Mouse (Mus musculus) natural killer cell, adult 2 months (primary cell): ENCODE results near the gene Fdxacb1.

ENCODE experiments used
- DNase-seq, 2 experiments: peaks; one replicate each; pipeline ENCODE4 v3.0.0; 2022; ENCODE audit warnings: low spot score in 2 of 2

The Fdxacb1 gene

DNA sequence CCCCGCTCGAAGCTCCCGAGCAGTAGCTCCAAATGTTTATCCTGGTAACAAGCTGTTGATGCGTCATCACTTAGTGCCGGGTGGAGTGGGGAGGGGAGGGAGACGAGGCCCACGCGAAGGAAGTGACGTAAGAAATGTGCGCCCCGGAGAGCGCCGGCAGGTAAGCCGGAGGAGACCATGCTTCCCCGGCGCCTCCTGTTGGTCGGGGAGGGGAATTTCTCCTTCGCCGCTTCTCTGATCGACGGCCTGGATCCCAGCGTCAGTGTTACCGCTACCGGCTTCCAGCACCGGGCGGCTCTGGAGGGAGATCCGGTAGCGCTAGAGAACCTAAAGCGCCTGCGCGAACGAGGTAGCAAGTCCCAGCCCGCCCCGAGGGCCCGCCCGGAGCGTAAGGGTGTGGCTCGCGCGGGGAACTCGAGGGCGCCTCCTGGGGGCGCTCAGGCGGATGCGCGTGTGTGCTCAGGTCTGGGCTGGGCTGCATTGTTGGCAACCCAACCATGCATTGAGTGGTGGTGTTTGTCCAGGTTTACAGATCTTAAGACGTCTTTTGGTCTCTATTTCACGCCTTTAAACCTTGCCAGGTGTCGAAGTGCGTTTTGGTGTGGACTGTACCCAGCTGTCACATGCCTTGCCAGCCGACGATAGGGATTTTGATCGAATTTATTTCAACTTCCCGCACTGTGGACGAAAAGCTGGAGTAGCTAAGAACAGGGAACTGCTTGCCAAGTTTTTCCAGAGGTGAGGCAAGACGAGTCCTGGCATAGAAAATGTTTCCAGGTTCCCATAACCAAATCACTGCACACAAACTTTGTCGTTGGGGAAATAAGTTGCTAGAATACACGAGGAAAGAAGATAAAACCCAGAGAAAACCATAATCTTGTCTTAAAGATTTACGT is at the start of gene Fdxacb1:
Gene Fdxacb1 (plus strand): TSS at position 130 of the 896 bp plus-strand sequence.
- peak; percentile 96 to 97 for DNase-seq

DNA sequence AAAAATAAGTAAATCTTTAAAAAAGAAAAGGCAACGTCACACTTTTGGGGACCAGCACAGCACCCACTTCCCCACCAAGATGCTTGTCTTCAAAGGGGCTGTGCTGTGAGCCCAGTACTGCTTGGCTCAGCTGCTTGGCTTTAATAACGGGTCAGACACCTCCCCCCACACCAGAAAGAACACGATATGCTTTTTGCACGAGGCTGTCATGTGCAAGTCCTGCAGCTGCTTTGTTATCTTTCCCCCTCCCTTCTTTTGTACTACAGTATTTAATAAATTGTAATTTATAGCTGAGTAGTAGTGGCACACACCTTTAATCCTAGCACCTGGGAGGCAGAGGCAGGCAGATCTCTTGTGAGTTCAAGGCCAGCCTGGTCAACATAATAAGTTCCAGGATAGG is 49.2 kb upstream of the Fdxacb1 start:
- no peak for DNase-seq

DNA sequence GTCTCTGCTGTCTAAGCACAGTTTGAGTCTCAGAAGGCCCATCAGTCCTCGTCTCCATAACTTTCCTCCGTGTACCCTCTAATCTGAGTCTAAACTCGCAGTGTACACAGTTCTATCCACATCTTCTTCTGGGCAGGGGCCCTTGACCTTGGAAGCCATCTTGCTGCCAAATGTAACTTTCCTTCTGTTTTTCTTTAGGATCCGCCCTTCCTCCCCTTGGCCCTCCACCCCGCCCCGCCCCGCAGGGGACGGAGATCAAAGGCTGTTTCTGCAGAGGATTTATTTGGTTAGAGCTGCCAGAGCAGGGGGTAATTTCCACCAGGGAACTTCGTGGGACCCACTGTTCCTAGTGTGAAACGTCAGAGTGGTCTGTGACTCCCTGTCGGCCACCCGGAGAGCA is 47.0 kb upstream of the Fdxacb1 start:
- no peak for DNase-seq

DNA sequence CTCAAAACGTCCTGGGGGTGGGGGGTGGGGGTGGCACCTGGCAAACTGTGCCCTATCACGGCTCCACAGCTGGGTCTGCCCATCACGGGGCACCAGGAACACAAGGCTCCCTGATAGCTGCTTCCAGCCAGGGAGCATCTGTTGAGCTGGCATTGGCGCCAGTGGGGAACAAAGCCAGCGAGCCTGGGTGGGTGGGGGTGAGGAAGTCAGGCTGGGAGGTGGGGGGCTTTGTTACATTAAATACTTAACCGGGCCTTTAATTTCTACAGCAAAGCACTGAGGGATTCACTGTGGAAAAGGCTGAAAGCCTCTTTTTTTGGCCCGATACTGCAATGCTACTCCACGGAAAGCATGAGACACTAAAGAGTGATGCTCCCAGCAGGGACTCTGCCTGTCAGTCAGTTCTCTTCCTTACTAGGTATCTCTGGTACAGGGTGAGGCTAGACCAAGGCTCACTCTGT is 45.6 kb upstream of the Fdxacb1 start:
- DNase-seq: no peak

DNA sequence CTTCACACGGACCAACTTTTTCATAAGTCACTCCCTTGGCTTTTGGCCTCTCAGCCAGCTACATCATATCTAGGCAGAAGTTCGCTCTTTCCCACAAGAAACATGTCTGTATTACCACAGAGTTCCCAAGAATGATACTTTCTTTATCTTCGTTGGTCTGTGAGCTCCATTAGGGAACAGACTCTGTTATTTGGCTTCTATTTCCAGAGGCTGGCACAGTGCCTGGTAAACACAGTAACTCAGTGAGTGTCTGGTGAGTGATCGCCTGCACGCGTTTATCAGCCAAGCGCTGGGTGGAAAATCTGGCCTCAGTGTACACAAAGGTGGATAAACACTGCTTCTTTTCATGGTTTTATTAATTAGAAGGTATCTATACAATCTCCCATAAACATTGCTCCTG is 44.6 kb upstream of the Fdxacb1 start:
- DNase-seq: no peak

DNA sequence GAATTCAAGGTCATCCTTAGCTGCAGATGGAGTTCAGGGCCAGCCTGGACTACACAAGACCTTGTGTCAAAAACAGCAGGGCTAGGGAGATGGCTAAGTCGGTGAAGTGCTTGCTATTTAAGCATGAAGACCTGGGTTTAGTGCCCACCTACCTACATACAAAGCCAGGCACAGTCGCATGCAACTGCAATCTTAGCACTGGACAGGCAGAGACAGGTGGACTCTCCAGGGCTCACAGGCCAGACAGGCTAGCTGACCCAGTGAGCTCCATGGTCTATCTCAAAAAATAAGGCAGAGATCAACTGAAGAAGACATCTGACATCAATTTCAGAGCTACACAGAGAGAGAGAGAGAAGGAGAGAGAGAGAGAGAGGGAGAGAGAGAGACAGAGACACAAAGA is 43.9 kb upstream of the Fdxacb1 start:
- no peak for DNase-seq

DNA sequence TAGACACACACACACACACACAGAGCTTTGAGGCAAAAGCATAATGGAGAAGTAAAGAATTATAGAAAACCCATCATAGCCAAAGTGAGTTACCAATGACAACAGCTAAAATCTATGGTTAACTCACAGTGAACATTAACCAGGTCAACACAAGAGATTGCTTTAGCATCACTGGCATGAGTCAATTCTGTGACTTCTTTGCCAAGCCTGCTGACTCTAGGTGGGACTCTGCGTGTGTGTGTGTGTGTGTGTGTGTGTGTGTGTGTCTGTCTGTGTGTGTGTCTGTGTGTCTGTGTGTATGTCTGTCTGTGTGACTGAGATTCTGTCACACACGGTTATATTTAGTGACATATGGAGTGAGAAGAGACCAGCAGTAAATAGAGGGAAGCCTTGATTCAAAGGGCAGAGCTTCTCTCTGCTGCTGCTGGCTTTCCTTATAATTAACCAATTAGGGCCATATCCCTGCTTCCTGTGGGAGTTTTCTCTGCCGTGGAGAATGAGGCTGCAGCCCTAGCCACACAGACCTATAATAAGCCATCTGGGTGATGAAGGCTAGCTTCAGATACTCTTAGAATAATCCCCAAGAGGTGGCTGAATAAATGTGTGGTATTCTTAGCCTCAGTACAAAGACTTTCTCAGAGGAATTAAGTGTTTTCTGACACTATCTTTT is 43.2 kb upstream of the Fdxacb1 start:
- no peak for DNase-seq

DNA sequence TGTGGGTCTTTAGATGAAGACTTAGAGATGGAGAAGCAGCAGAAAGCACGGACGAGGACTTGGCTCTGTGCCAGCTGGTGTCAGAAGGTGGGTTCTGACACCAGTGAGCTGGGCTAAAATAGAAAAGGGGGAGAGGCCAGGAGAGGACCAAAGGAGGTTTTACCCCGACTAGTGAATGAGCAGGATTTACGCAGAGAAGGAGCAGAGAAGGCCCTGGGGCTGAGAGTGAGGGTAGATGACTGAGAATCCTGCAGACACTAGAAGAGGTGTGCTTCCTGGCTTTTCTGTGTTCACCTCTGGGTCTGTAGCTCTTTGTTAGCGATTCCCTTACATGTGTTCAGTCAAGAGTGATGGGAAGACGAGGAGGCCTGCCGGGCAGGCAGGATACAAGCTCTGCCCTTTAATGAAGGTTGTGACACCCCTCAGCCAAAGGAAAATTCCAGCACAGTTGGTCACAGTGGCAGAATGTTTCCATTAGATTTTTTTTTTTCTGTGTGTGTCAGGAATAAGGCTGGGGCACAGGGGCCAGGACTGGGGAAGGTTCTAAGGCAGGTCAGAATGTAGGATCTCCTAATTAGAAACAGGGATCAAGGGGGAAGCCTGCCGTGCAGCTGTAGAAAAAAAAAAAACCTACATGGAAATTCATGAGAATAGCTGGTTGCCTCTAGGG is 42.0 kb upstream of the Fdxacb1 start:
- no peak for DNase-seq

DNA sequence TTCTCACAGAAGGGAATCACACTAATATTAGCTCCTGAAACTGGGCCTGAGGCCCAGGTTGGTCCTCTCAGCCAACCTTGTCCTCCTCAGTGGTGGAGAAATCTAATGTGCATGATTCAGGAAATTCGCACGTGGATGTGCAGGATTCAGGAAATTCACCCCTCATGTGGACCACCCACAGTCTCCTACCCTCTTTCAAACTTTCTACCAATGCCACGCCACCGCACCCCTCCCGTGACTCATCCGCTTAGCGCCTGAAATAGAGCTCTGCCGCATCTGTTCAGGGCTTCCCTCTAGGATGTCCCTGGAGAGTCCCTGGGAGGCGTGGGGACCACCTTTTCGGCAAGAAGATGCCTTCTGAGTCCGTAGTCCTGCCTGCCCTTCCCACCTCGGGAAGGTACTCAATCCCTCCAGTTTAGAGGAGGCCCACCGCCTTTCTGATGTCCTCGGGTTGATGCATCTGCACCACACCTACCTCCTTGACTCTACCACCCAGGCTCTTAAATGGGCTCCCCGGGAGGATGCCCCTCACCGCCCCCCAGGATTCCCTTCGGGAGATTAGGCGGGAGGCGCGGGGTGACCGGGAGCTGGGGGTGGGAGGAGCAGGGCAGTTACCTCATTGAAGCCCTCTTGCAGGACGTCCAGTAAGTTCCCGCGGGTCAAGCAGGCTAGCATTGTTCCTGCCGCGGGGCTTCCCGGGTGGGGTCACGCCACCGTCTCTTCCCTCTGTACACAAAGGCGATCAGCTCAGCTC is 40.7 kb upstream of the Fdxacb1 start:
- no peak for DNase-seq

DNA sequence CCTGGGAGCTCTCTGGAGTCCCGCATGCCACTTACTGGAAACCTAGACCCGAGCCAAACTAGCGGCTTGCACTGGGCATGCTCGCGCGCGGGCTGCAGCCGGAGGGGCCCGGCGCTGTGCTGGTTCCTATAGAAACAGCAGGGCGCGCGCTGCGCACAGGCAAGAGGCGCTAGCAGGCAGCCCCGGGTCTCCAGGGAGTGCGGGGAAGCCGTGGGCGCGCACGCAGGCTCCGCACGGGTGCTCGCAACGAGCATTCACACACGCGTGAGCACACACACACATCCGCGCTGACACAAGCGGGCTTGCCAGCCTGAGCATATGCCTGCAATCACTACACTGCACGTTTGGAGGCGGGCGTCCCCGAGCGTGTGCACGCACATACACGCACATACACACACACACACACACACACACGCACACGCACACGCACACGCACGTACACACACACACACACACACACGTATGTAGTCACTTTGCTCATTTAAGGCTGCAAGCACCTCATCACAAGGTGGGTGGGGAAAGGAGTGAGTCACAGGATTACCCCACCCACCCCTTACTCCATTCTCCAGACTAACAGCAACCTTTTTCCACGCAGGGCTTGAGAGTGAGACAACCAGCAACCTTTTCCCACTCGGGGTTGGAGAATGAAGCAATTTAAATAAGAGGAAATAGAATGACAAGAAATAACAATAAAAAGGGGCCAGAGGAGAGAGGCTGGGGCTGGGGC is 39.9 kb upstream of the Fdxacb1 start:
- DNase-seq: peak; percentile 14 to 39

DNA sequence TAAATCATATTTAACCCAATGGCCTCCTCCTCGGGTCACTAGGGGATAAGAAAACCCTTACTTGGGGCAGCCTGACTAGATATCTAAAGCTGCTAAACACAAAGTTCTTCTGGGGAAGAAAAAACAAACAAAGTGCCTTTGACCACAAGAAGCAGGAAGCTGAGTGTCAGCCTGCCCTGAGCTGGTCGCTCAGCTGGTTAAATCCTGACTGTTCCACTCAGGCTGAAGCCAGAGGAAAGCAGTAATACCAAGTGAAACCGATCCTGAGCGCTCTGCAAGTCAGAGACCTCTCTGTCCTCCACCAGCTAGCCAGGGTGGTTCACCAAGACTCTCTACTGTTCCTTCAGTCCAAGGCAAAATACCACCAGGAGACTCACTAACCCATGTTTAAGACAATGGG is 38.4 kb upstream of the Fdxacb1 start:
- no peak for DNase-seq

DNA sequence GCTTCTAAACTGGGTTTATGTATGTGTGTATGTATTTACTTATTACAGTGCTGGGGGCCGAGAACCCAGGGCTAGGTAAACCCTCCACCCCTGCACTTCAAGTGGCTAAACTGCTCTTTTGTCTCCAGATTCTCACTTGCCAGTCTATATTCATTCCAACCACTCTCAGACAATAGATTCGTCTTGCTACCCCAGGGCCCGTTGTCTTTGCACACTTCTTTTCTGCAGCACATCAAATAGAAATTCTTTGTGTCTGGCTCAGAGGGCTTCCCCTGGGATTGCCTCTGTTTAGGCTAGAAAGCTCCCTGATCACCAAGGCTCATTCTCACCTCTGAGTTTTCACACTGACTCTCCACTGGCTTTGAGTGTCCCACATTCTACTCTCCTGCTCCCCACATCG is 35.5 kb upstream of the Fdxacb1 start:
- DNase-seq: peak in 1 of 2 experiments; percentile 2

DNA sequence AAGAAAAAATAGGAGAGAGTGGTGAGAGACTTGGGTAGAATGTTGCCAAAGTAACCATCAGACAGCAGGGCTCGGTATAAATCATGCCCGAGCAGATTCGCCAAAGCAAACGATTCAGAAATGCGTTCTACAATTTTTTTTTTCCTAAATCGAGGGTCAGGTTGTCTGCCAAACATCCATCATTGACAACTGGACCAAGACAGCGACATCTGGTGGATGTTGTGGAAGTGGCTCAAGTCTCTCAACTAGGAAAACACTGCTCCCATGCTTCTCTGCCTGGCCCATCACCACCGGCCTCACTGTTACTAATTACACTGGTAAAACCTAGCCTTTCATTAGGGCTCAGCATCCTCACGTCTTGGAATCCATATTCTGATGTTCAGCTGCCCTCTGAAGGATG is 33.0 kb upstream of the Fdxacb1 start:
- DNase-seq: peak; percentile 23 to 28

DNA sequence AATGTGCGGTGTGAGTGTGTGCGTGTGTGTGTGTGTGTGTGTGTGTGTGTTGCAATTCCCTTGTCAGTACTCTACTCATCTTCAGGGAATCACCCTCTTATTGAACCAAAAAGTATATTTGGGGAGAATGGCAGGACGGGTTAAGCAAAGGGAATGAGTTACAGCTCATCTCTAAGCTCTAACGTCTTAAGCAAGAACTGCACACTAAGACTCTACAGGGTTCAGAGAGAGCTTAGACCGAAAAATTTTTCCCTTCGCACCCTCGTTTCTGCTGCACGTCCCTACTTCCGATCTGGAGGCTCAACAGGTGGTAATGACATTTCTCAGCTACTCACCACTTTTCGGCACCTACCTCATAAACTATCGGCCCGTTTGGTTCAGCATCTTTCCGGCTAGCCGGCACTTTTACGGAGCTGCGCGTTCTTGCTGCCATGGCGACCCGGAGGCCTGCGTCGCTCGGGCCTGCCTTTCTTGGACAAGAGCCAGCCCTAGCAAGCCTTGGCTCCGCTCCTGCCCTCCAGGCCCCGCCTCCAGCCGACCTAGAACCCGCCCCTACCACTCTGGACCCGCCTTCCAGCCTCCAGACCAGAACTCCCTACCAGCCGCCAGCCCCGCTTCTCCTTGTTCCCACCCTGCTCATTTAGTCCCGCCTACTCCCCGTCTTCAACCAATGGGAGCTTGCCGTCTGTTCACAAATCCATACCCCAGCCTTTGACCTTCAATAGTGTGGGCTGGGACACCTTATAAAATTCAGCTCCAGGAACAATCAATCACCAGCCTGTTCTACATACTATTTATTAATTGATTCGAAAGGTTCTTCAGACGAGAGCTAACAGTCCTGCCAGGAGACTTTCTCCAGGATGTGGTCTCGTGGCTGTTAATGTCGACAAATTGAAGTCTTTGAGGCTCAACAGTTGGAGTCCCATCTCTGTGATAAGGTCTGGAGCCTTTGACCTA is 28.8 kb upstream of the Fdxacb1 start, which contains the start of gene Dixdc1:
Gene Dixdc1 (minus strand): TSS at position 604 of the 957 bp plus-strand sequence.
- peak; percentile 79 to 80 for DNase-seq

DNA sequence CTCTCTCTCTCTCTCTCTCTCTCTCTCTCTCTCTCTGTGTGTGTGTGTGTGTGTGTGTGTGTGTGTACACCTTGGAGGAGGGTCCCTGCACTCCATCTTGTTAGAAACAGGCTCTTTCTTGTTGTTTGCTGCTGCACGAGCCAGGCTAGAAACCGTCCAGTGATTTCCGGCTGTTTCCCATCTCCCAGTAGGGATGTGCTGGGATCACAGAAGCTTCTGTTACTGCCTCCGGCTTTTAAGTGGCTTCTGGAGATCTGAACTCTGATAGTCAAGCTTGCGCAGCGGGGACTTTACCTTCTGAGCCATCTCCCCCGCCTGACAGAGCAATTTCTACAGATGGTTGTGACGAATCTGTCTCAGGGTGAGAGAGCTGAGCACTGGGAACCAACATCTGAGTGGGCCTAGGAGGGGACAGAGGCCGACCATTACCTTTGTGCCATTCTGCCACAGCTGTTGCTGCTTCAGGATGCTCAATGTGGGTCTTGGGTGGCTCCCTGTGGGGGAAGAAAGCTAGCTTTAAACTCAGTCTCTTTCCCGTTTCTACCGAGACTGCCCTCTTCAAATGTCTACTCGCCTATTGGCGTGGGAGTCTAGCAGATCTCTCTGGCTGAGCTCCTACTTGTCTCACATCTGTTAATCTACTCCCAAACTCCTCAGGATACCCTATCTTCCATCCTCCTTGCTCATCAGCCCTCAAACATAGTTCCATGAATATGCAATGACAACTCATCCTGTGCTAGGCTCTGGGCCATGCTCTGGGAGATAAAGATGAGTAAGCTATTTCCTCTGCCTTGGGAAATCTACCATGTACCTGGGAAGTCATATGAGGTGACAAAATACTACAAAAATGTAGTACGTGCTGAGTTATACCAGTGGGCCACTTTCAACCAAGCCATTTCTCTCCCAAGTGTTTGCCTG is 26.9 kb upstream of the Fdxacb1 start:
- no peak for DNase-seq

DNA sequence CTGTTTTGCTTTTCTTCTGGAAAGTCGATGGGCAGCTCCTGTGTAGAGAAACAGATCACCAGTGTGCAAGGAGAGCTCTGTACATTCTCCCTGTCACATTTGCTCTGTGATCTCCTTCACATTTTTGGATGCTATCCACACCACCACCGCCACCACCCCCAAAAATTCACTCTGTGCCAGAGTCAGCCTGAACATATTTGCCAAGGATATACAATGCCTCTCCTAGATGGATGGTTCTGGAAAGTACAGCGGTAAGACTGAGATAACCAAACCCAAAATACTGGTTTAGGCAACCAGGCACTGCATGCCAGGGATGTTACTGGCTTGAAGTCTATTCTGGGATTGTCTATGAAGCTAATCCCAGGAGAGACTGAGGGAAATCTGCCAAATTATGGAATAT is 25.8 kb upstream of the Fdxacb1 start:
- no peak for DNase-seq

DNA sequence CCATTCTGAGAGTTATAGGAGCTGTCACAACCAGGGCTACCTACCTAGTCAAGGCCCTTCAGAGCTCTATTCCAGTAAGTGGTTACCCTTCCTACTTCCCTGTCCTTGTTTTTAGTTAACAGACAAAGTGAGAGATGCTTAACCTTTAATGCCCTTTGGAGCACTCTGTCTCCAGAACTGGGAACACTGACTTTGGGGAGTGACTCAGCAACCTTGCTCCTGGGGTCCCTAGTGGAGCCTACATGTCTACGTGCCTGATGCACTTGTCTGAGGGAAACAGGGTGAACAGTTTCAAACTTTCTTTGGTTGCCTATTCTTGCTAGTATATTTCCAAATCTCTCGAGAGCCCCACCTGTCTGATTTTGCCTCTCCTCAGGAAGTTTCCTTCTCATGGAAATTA is 25.3 kb upstream of the Fdxacb1 start:
- no peak for DNase-seq

DNA sequence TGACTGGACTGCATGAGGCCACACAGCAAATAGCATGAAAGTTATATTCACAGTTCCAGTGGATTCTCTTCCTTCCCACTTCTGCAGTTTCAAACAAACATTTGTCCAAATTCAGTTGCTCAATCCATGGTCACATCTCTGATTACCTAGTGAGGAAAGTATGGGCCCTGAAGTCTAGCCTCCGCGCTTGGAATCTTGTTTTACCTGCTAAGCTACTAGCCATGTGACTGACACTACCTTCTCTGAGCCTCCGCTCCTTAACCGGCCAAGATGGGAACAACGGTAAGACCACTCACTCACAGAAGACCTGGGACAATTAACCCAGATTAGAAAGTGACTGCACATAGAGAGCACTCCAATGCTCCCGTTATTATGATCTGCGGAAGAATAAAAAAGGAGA is 22.2 kb upstream of the Fdxacb1 start:
- DNase-seq: no peak

DNA sequence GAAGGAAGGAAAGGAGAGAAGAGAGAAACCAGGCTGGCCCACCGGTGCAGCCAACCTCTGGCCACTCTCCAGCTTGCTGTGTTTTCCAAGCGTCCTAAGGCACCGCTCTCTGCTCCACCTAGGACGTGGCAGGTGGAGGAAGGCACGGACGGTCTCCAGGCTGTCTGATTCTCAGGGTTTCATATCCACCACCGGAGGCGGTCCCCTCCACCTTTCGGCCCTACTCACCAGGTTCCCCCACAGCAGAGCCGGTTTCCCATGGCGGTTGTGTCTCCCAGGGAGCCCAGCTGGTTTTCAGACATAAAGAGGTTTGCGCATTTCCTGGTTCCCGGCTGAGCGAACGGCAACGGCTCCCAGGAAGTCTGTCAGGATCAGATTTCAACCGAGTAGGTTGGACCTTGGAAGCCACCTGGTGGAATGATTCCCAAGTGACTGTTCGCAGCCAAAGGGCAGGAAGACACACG is 21.8 kb upstream of the Fdxacb1 start, which contains the start of gene 2310030G06Rik:
Gene 2310030G06Rik (minus strand): TSS at position 323 of the 464 bp plus-strand sequence.
- DNase-seq: no peak
